Mouse (Mus musculus): ENCODE data around the gene Nkd1. TPM values are rescaled to one million over a fixed set of nuclear protein-coding genes. Genes with fewer than 3 reads are reported as not detected.
A peak's percentile ranks its signal among the peaks of the same experiment; 100 is the strongest.

The Nkd1 gene
- total and polyA plus RNA-seq, 3 experiments = 2.3 to 3.4 (median 2.9) TPM

DNA sequence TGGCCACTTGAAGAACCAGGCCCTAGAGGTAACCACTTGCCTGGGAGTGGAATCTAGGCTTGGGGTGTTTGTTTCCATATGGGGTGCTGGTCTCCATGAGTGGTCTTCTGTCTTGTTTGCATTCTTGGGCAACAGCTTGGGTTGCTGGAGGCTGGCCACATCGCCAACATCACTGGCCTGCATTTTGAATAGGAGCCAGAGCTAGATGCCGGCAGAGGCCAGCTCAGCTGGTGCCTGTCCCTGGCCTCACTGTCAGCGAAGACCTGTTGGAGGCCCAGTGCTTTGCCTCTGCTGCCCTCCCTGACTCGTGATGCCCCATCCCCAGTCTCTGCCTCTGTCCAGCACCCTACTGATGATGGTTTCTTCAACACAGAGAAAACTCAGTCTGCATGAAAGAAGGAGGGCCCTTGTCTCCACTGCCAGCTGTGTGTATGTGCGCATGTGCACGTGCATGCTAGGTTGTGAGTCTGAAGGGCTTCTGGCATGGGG lies 38.9 kb downstream of the Nkd1 start:
- Histone ChIP-seq H3K27ac (no peak overlapping the region), H3K27me3 (ENCODE audit: control insufficient read depth, insufficient read depth, low read length) (no peaks in the 10 kb centered on the region), H3K4me1 (ENCODE audit: control insufficient read depth, insufficient read depth, low read length) (peaks cover 7% of the 10 kb centered on the region), H3K9ac (ENCODE audit: low read depth, low read length) (no peak overlapping the region), H3K36me3 (ENCODE audit: control insufficient read depth, insufficient read depth, low read length) (no peaks in the 10 kb centered on the region), H3K4me3 (no peak overlapping the region), H3K79me2 (replicated peaks; ENCODE audit: control insufficient read depth, insufficient read depth, low read length) (no peaks in the 10 kb centered on the region)
- intact Hi-C loops (cut with DNase I) = no loop called here
- 76% methylated on average over 6 of the region's 6 CpGs for WGBS
- DNase-seq = no peak
- TF ChIP-seq EP300 (IDR thresholded peaks at IDR 0.05; ENCODE audit: insufficient read depth, low read depth, low read length) = no peak
- TF ChIP-seq POLR2A (IDR thresholded peaks at IDR 0.05; ENCODE audit: insufficient read depth, low read depth, low read length) = no peak
- no peak for TF ChIP-seq CTCF (IDR thresholded peaks at IDR 0.05)

DNA sequence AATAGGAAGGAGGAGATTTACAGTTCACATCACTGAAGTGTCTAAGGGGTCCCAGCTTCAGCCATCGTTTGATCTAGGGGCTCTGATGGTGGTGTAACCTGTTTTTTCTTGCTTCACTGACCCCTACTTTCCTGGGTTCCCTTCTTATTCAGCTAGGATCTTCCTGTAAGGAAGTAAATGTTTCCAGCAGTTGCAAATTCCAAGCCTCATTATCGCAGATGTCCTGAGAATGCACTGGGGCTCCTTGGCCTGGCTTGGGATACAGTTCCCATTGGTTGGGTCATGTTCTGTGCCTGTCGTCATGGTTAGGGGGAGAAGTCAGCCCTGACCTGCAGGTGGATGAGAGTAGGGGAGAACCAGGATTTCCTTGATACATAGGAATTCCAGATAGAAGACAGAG lies 40.2 kb downstream of the Nkd1 start:
- no peaks in the 10 kb centered on the region for H3K79me2 ChIP-seq (replicated peaks; ENCODE audit: control insufficient read depth, insufficient read depth, low read length)
- no peaks in the 10 kb centered on the region for H3K36me3 ChIP-seq (ENCODE audit: control insufficient read depth, insufficient read depth, low read length)
- peaks cover 2% of the 10 kb centered on the region for H3K4me1 ChIP-seq (ENCODE audit: control insufficient read depth, insufficient read depth, low read length)
- DNase-seq = no peak
- WGBS = 42% methylated on average over 3 of the region's 3 CpGs
- no peak overlapping the region for H3K4me3 ChIP-seq
- H3K27ac ChIP-seq = no peak overlapping the region
- intact Hi-C loops (cut with DNase I) = no loop called here
- H3K27me3 ChIP-seq (ENCODE audit: control insufficient read depth, insufficient read depth, low read length) = no peaks in the 10 kb centered on the region; the same call in 1 of the 2 replicates
- TF ChIP-seq EP300 (IDR thresholded peaks at IDR 0.05; ENCODE audit: insufficient read depth, low read depth, low read length) (no peak), POLR2A (IDR thresholded peaks at IDR 0.05; ENCODE audit: insufficient read depth, low read depth, low read length) (no peak), CTCF (IDR thresholded peaks at IDR 0.05) (no peak)
- H3K9ac ChIP-seq (ENCODE audit: low read depth, low read length) = no peak overlapping the region

DNA sequence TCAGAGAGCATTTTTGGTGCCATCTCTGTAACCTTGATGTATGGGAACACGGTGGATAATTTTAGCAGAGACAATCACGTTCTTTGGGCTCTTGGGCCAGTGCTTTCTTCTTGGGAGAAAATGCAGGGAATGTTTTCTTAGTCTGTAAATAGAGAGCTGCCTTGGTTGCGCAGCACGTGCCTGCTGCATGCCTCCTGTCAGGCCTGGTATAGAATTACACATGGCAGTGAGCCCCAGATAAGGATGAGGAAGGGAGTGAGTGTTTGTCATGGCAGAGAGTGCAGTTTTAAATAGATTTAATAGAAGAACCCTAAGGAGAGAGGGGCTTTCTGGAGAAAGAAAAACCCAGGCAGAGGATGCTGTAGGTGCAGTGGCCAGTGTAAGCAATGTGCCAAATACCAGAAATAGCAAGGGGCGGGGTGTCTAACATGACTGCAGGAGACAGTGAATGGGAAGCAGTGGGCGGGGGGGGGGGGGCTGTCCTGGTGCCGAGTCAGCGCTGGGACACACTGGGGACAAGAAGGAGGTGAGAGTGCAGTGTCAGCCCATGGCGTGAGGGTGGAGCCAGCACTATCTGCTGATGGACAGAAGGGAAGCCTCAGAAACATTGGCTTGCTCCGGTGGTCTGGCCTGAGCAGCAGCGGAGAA lies 43.2 kb downstream of the Nkd1 start:
- H3K4me3 ChIP-seq = no peak overlapping the region
- no peaks in the 10 kb centered on the region for H3K36me3 ChIP-seq (ENCODE audit: control insufficient read depth, insufficient read depth, low read length)
- no peak overlapping the region for H3K9ac ChIP-seq (ENCODE audit: low read depth, low read length)
- DNase-seq = no peak
- H3K27ac ChIP-seq = no peak overlapping the region
- no peaks in the 10 kb centered on the region; the same call in 1 of the 2 replicates for H3K27me3 ChIP-seq (ENCODE audit: control insufficient read depth, insufficient read depth, low read length)
- H3K79me2 ChIP-seq (replicated peaks; ENCODE audit: control insufficient read depth, insufficient read depth, low read length) = no peaks in the 10 kb centered on the region
- 22% methylated on average over 11 of the region's 11 CpGs for WGBS
- TF ChIP-seq EP300 (IDR thresholded peaks at IDR 0.05; ENCODE audit: insufficient read depth, low read depth, low read length) = no peak
- intact Hi-C loops (cut with DNase I) = no loop called here
- H3K4me1 ChIP-seq (ENCODE audit: control insufficient read depth, insufficient read depth, low read length) = peaks cover 2% of the 10 kb centered on the region

DNA sequence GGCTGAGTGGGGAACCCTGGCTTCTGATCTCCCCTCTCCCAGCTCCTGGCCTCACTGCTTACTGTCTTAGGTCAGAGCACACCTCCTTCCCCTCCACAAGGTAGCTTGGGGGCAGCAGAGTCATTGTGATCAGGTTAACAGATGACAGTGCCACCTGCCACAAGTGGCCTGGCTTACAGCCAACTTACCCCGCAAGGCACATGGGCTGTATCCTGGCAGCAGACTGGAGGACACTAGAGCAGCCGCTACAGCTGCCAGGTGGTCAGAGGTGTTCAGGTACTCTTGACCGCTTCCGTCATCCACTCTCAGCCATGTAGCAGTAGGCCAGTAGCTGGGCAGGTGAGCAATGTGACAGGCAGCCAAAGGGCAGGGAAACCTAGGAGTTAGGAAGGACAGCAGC lies 45.0 kb downstream of the Nkd1 start:
- H3K27ac ChIP-seq = no peak overlapping the region

GRCm38 (mm10) chr8:88567314-88568121 lies 46.4 kb downstream of the Nkd1 start:
- no peaks in the 10 kb centered on the region; the same call in 1 of the 2 replicates for H3K27me3 ChIP-seq (ENCODE audit: control insufficient read depth, insufficient read depth, low read length)
- intact Hi-C loops (cut with DNase I) = no loop called here
- TF ChIP-seq CTCF (IDR thresholded peaks at IDR 0.05) (peak; percentile 62), EP300 (IDR thresholded peaks at IDR 0.05; ENCODE audit: insufficient read depth, low read depth, low read length) (no peak), POLR2A (IDR thresholded peaks at IDR 0.05; ENCODE audit: insufficient read depth, low read depth, low read length) (no peak)
- no peak overlapping the region for H3K9ac ChIP-seq (ENCODE audit: low read depth, low read length)
- H3K4me3 ChIP-seq = no peak overlapping the region
- 44% methylated on average over 13 of the region's 13 CpGs for WGBS
- peaks cover 5% of the 10 kb centered on the region for H3K4me1 ChIP-seq (ENCODE audit: control insufficient read depth, insufficient read depth, low read length)
- DNase-seq = peak; percentile 40 to 49
- H3K27ac ChIP-seq = no peak overlapping the region
- H3K79me2 ChIP-seq (replicated peaks; ENCODE audit: control insufficient read depth, insufficient read depth, low read length) = no peaks in the 10 kb centered on the region
- no peaks in the 10 kb centered on the region for H3K36me3 ChIP-seq (ENCODE audit: control insufficient read depth, insufficient read depth, low read length)

More for the DNA sequence above, 45.0 kb downstream of the Nkd1 start:
- TF ChIP-seq POLR2A (IDR thresholded peaks at IDR 0.05; ENCODE audit: insufficient read depth, low read depth, low read length) (no peak), EP300 (IDR thresholded peaks at IDR 0.05; ENCODE audit: insufficient read depth, low read depth, low read length) (no peak), CTCF (IDR thresholded peaks at IDR 0.05) (no peak)
- Histone ChIP-seq H3K9ac (ENCODE audit: low read depth, low read length) (no peak overlapping the region), H3K4me1 (ENCODE audit: control insufficient read depth, insufficient read depth, low read length) (peaks cover 2% of the 10 kb centered on the region), H3K4me3 (no peak overlapping the region), H3K27me3 (ENCODE audit: control insufficient read depth, insufficient read depth, low read length) (no peaks in the 10 kb centered on the region; the same call in 1 of the 2 replicates), H3K79me2 (replicated peaks; ENCODE audit: control insufficient read depth, insufficient read depth, low read length) (no peaks in the 10 kb centered on the region), H3K36me3 (ENCODE audit: control insufficient read depth, insufficient read depth, low read length) (no peaks in the 10 kb centered on the region)
- intact Hi-C loops (cut with DNase I) = no loop called here
- no peak for DNase-seq
- WGBS = 74% methylated on average over 4 of the region's 4 CpGs

DNA sequence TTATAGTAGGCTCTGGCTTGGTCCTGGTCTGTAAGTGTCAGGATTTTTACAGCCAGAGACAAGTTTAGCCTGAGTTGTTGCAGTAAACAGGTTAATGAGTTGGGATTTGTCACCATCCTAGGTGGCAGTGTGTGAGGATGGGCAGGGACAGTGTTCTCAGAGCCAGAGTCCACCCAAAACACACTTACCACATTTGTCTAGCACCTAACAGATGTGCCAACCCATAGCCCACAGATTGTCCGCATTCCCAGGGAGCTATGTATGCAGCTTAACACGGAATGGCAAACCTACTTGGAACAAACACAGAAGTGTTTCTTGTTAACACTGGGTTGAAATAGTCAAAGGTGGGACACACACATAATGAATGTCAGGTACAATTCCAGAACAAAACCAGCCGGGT lies 47.1 kb downstream of the Nkd1 start:
- H3K27ac ChIP-seq = no peak overlapping the region
- no peak for DNase-seq
- 89% methylated on average over 3 of the region's 3 CpGs for WGBS
- no peaks in the 10 kb centered on the region for H3K79me2 ChIP-seq (replicated peaks; ENCODE audit: control insufficient read depth, insufficient read depth, low read length)
- peaks cover 5% of the 10 kb centered on the region for H3K4me1 ChIP-seq (ENCODE audit: control insufficient read depth, insufficient read depth, low read length)
- H3K4me3 ChIP-seq = no peak overlapping the region
- no peak for TF ChIP-seq CTCF (IDR thresholded peaks at IDR 0.05)
- TF ChIP-seq POLR2A (IDR thresholded peaks at IDR 0.05; ENCODE audit: insufficient read depth, low read depth, low read length) = no peak
- no peak for TF ChIP-seq EP300 (IDR thresholded peaks at IDR 0.05; ENCODE audit: insufficient read depth, low read depth, low read length)
- H3K36me3 ChIP-seq (ENCODE audit: control insufficient read depth, insufficient read depth, low read length) = no peaks in the 10 kb centered on the region
- H3K27me3 ChIP-seq (ENCODE audit: control insufficient read depth, insufficient read depth, low read length) = no peaks in the 10 kb centered on the region; the same call in 1 of the 2 replicates
- intact Hi-C loops (cut with DNase I) = no loop called here
- H3K9ac ChIP-seq (ENCODE audit: low read depth, low read length) = no peak overlapping the region

Measured in heart, adult 2 months (tissue).